ENCODE assay signal across 10 mouse cellular contexts in genomic region chr9:112490963-112491362, GRCm38 (mm10).
DNase-seq lines count a peak whose midpoint lies in the region; TF ChIP-seq lines count a peak whose summit lies in the region.
"Had no signal": no experiment of that assay in that cellular context is flagged by ENCODE, and none has a peak within 500 bp of the region (broad histone marks: within the 10 kb centered on the region; RNA-seq: fewer than 3 reads in every experiment).

No protein-coding gene starts in this region.

- H3K27me3 ChIP-seq in heart, embryonic 10.5 days (ENCODE audit: insufficient read depth, poor library complexity, severe bottlenecking) = no peaks in the 10 kb centered on the region
- H3K27me3 ChIP-seq: neural tube, embryonic 13.5 days had no signal

- H3K27ac ChIP-seq in heart, embryonic 10.5 days = no peak overlapping the region
- no peak overlapping the region for H3K27ac ChIP-seq in layer of hippocampus, adult 2 months
- H3K27ac ChIP-seq: liver, embryonic 14.5 days; neural tube, embryonic 13.5 days had no signal

- 58% methylated on average over 1 of the region's 1 CpGs for WGBS in heart, embryonic 10.5 days

- no peak overlapping the region for H3K4me3 ChIP-seq in heart, embryonic 10.5 days
- no peak overlapping the region for H3K4me3 ChIP-seq in layer of hippocampus, adult 2 months
- H3K4me3 ChIP-seq: neural tube, embryonic 13.5 days had no signal

- no peaks in the 10 kb centered on the region for H3K9me3 ChIP-seq in heart, embryonic 10.5 days
- H3K9me3 ChIP-seq: neural tube, embryonic 13.5 days had no signal

- no peaks in the 10 kb centered on the region for H3K4me1 ChIP-seq in heart, embryonic 10.5 days
- H3K4me1 ChIP-seq: neural tube, embryonic 13.5 days had no signal

- no peak for TF ChIP-seq POLR2A in brain, embryonic 14.5 days (IDR thresholded peaks at IDR 0.05; ENCODE audit: borderline replicate concordance, extremely low read depth, insufficient read depth, insufficient read length, poor library complexity, severe bottlenecking)

- H3K36me3 ChIP-seq in heart, embryonic 10.5 days = no peaks in the 10 kb centered on the region
- H3K36me3 ChIP-seq: neural tube, embryonic 13.5 days had no signal

- no peak for TF ChIP-seq CTCF in layer of hippocampus, adult 2 months (conservative IDR thresholded peaks at IDR 0.05)
- no peak for TF ChIP-seq CTCF in brain, embryonic 14.5 days (IDR thresholded peaks at IDR 0.05; ENCODE audit: borderline replicate concordance, extremely low read depth, insufficient read depth, insufficient read length)

- intact Hi-C loops in gastrocnemius, postnatal 36 days (cut with DNase I) = no loop called here

- DNase-seq in heart, adult 8-10 months (ENCODE audit: low spot score) = peak; percentile 1
- no peak for DNase-seq in heart, embryonic 10.5 days (ENCODE audit: low spot score)
- peak; percentile 6 to 17 for DNase-seq in layer of hippocampus, postnatal 25 days (ENCODE audit: extremely low spot score in 1 of 2, low spot score in 1 of 2)
- DNase-seq in layer of hippocampus, adult 2 months (ENCODE audit: low spot score in 2 of 2) = no peak
- peak; percentile 82 for DNase-seq in brain, embryonic 14.5 days (ENCODE audit: low read depth)
- peak; percentile 88 for DNase-seq in cerebellum, adult 9-11 months
- DNase-seq in gastrocnemius, postnatal 36 days = no peak
- DNase-seq: spleen, adult 18-20 months had no signal

Comparison
In these comparisons a context has a peak if more than half of its experiments do, and no peak if none do; other contexts are left out.
1. DNase-seq: peak in heart, adult 8-10 months (single experiment), layer of hippocampus, postnatal 25 days (2 of 2), brain, embryonic 14.5 days (single experiment) and cerebellum, adult 9-11 months (single experiment); none in heart, embryonic 10.5 days (single experiment), layer of hippocampus, adult 2 months (0 of 2) and gastrocnemius, postnatal 36 days (0 of 2).